1 mouse cellular context compared by ENCODE assay signal in genomic region chr19:4300271-4300704, GRCm38 (mm10).
A peak's percentile ranks its signal among the peaks of the same experiment; 100 is the strongest.
TF ChIP-seq lines count a peak whose summit lies in the region.

No protein-coding gene starts in this region.

TF ChIP-seq in CH12.LX, 34 proteins besides CTCF, POLR2A, EP300 and RAD21 (continued from another document):
- no peak for TF ChIP-seq ZKSCAN1 (IDR thresholded peaks at IDR 0.05; ENCODE audit: borderline replicate concordance, low read depth, low read length)
- peak; percentile 96 for TF ChIP-seq MYC (IDR thresholded peaks at IDR 0.05; ENCODE audit: low read depth, low read length)
- TF ChIP-seq ELF1 (IDR thresholded peaks at IDR 0.05; ENCODE audit: low read depth, low read length) = peak; percentile 49
TF ChIP-seq in CH12.LX: peak in this region for 14.
